Mouse (Mus musculus) hematopoietic multipotent progenitor cell, adult 10-12 weeks (in vitro differentiated cells): ENCODE results near the gene Hsd3b6. TPM values are rescaled to one million over a fixed set of nuclear protein-coding genes. Genes with fewer than 3 reads are reported as not detected.

ENCODE experiments used
- polyA plus RNA-seq: library from polyadenylated mRNA; stranded (reverse); fragments of >175 nt; gene quantifications from 2 replicates; pipeline ENCODE4 v1.2.3, GENCODE M21; 2012; ENCODE audit warnings: low replicate concordance

The Hsd3b6 gene
- not detected in 2 replicates for polyA plus RNA-seq

GRCm38 (mm10) chr3:98814101-98814670, at the start of gene Hsd3b6:
Gene Hsd3b6, minus strand, starts transcription at chr3:98814443.

GRCm38 (mm10) chr3:98859576-98859975, 45.3 kb upstream of the Hsd3b6 start, which contains the start of gene Hsd3b1:
Gene Hsd3b1, minus strand, starts transcription at chr3:98859794.

Other genes with a start within 250 kb of the Hsd3b6 start
- not detected in 2 replicates for gene Gm10681, start 225.6 kb downstream of the Hsd3b6 start, polyA plus RNA-seq
- gene Hsd3b5, start 184.2 kb downstream of the Hsd3b6 start, polyA plus RNA-seq = not detected in 2 replicates
- not detected in 2 replicates for gene Hsd3b2, start 89.9 kb downstream of the Hsd3b6 start, polyA plus RNA-seq
- not detected in 2 replicates for gene Hsd3b3, start 51.3 kb downstream of the Hsd3b6 start, polyA plus RNA-seq
- gene Hsd3b1, start 45.4 kb upstream of the Hsd3b6 start, polyA plus RNA-seq = not detected in 2 replicates
- not detected in 2 replicates for gene Hao2, start 78.8 kb upstream of the Hsd3b6 start, polyA plus RNA-seq